Mouse (Mus musculus): ENCODE measurements around the gene Prnp.

Gene Prnp

GRCm38 (mm10) chr2:131950598-131951095 lies 40.9 kb downstream of the Prnp start, which contains the start of gene Prnd:
Prnd (plus strand) TSS chr2:131950861.
- DNase-seq = no peak

GRCm38 (mm10) chr2:131952456-131952855 lies 42.7 kb downstream of the Prnp start:
- DNase-seq = peak; percentile 31

DNA sequence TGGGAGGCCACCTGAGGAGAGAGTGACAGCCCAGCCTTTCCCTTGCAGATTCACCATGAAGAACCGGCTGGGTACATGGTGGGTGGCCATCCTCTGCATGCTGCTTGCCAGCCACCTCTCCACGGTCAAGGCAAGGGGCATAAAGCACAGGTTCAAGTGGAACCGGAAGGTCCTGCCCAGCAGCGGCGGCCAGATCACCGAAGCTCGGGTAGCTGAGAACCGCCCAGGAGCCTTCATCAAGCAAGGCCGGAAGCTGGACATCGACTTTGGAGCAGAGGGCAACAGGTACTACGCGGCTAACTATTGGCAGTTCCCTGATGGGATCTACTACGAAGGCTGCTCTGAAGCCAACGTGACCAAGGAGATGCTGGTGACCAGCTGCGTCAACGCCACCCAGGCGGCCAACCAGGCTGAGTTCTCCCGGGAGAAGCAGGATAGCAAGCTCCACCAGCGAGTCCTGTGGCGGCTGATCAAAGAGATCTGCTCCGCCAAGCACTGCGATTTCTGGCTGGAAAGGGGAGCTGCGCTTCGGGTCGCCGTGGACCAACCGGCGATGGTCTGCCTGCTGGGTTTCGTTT lies 43.3 kb downstream of the Prnp start:
- no peak for DNase-seq

DNA sequence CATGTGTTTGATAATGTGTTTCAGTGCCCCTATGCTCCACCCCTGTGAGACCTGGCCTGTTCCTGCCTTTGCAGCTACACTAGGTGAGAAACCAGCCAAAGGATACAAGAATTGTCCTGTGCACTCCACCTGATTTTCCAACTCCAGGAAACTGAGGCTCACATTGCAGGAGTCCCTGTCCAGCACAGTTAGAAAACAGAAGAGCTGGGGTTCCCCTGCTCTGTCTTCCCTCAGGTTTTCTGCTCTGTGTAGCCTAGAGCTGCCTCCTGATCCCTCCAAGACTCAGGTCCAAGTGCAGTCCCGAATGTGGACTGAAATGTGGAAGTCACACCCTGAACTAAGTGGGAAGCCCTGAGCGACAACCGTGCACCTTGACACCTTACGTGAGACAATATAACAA lies 44.0 kb downstream of the Prnp start:
- no peak for DNase-seq

- DNase-seq = peak; percentile 24
Observed at GRCm38 (mm10) chr2:131954835-131955234, 45.1 kb downstream of the Prnp start.

DNA sequence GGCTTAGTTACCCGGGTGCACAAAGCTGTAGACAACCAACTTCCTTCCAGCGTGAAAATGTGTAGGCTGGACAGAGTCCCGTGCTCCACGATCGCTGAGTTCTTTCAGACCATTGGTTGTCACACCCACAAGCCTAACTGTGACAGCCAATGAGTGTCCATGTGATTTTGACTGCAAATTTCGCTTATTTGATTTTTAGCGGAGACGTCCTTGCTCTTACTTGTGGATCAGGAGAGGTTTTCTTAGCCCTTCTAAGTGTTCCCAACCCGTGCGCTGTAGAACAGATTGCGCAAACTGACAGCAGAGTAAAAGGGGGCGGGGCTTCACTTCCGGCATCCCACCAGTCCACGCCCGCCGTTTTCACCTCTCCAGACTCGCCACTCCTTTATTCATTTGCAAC lies 45.5 kb downstream of the Prnp start:
- DNase-seq = peak; percentile 62

DNA sequence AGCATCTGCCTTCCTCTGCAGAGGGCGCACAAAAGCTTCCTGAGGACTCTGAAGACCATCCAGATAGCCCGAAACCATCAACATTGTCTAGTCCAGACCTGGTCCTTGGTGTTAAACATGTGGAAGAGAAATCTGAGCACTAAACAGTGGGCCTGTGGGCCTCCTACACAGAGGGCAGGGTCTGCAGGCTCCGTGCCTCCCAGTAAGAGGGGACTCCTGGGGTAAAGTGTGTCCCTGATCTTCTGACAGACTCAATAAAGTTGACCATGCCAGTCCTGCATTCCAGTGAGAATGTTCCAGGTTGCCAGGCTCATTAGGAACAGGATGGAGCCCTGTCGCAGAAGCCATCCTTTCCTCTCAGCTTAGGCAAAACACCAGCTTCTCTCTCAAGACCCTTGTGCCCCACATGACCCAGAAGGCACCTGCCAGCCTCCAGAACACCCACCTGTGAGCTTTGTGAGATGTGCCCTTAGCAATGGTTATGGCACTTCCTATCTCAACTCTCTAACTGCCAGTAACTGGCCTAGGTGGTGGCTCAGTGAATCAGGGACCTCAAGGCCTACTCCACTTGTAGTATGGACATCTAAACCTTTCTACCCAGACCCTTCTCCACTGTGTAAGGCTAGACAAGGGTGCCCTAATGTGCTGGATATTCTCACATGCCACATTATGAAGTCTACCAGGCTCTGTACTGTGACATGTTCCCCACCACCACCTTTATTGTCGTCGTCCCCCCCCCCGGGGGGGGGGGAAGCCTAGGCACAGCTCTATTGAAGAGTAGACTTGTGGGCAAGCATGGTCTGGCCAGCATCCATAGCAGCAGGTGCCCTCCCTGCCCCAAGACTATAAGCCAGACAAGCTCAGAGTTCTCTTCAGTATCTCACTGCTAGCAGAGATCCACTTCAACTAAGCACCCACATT lies 46.9 kb downstream of the Prnp start:
- DNase-seq = no peak

- DNase-seq = no peak
Observed at GRCm38 (mm10) chr2:131957731-131958222, 48.0 kb downstream of the Prnp start.

DNA sequence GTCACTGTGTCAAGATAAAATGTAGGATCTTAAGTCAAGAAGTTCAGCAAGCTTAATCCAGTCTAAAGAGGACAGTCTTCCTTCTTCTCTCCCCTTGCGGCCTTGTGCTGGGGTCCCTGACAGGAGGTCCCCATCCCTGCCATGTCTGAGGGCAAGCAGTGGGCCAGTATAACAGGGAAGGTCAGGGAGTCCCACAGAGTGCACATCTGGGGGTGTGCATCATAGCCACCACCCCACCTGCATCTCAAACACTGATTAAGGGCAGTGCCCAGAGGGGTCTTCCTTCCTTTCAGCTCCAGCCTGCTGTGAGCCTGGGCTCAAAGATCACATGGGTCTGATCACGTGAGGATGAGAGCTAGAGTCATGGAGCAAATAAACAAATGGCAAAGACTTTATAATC lies 51.9 kb downstream of the Prnp start:
- no peak for DNase-seq

GRCm38 (mm10) chr2:131970597-131970996 lies 60.9 kb downstream of the Prnp start:
- DNase-seq = no peak

- no peak for DNase-seq
Observed at GRCm38 (mm10) chr2:131971098-131971497, 61.4 kb downstream of the Prnp start.

DNA sequence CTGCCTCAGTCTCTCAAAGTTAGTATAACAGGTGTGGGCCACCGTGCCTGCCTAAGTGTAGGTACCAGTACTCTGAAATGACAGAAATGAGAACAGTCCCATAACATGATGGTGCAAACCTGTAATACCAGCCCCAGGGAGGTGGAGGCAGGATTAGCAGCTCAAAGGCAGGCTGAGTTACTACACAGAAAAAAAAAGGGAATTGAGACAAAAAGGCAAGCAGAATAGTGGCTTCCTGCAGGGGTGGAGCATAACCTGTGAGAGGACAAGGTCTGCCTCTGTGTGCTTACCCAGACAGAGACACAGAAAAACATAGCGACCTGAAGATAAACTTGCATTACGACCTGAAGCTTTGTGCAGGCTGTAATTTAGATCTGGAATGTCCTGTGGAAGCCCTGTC lies 66.9 kb downstream of the Prnp start:
- DNase-seq = no peak

DNA sequence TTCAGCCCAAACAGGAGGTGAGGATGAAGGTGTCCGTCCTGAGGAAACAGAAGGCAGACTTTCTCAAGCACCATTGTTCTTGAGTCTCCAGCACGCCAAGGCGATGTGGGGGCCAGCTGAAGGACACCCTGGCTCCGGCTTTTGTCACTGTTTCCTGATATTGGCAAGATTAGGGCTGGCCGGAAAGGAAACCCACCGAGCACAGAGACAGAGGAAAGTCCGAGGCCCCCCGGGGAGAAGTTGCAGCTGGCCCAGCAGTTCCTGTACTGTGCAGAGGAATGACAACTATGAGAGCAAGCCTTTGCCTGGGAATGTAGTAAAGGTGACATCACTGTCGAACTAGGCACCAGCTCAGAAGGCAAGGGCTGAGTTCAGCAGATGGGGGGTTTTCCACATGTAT lies 71.1 kb downstream of the Prnp start:
- DNase-seq = no peak

GRCm38 (mm10) chr2:131982546-131983196 lies 72.9 kb downstream of the Prnp start:
- DNase-seq = peak; percentile 81

DNA sequence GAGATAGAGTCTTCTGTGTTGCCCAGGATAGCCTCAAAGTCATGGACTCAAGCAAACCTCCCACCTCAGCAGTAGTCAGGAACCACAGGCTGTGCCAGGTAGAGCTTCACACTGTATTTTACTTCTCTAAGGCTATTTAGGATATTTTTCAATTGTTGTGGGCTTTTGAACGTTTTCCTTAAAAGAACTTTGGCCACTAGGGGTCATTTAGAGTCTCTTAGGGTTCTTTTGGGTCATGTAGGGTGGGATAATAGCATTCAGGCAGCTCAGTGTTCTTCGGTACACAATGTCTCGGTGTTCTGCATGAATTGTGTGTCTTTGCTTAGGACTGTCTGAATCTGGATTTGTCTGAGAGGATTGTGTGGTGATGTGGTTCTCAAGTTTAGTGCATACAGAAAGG lies 78.2 kb downstream of the Prnp start:
- DNase-seq = no peak

Data from retina, postnatal 1 day (tissue).